Mouse (Mus musculus) frontal cortex, postnatal 36 days (tissue): ENCODE measurements around the gene Mras.
A peak's percentile ranks its signal among the peaks of the same experiment; 100 is the strongest.

Experiments used
- DNase-seq, 2 experiments: peaks; one replicate each; pipeline ENCODE4 v3.0.0; 2022; ENCODE audit warnings: low spot score in 2 of 2

The Mras gene

DNA sequence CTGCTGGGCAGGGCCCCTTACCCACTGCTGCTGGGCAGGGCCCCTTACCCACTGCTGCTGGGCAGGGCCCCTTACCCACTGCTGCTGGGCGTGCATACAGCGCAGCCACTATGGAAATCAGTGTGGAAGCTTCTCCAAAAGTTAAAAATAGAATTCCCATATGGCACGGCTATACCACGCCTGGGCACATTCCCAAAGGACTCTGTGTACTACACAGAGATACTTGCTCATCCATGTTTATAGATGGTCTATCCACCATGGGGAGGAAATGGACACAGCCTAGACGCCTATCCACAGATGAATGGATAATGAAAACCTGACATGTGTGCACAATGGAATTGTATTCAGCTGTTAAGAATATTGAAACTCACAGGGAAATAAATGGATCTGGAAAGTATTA, 3.8 kb upstream of the Mras start:
- peak; percentile 73 to 89 for DNase-seq

DNA sequence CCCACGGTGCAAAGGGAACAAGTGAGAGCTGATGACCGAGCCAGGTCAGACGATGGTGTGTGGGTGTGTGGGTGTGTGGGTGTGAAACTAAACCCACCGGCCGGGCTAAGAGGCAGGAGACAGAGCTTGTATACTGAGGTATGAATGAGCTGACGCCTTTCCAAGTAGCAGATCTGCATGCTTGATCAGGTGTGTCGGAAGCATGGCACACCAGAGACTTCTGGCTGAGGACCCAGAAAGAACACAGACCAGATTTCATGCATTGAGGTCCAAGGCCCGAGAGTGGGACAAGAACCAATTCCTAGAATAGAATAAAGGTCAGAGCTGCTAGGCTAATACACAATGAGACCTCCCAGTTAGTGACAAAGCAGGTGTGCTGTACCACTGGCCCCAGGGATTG, 1.9 kb upstream of the Mras start:
- no peak for DNase-seq

DNA sequence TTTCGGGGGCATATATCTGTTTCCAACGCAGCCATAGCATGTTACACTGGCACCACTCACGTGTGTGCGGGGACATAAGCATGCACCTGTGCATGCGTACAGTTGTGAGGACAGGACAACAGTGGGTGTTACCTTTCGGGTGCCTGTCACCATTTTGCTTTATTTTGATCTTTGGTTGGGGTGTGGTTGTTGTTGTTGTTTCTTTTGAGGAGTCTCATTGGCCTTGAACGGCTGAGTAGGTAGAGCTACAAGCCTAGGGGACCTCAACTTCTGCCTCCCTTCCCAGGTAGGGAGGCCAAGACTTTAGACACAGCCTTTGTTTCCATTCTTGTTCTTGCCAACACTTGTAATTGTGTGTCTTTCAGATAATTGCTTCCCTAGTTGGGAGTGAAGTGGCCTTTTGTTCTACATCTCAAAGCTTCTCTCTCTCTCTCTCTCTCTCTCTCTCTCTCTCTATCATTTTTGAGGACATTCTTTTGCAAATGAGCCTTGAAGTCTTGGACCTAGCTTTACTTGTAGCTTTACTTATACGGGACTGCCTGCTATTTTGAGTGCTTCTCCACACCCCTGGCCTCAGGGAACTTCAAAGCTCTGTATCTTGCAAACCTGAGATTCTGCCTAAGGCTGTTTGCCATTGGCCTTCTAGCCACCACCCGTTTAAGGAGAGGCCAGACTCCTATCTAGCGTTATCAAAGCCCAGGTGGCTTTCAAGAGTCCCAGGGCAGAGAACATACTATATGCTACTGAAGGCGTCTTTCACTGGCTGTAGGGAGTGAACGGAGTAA, 792 bp upstream of the Mras start:
- no peak for DNase-seq

- peak; percentile 78 to 84 for DNase-seq
Observed at GRCm38 (mm10) chr9:99436182-99437030, 775 bp downstream of the Mras start.

- DNase-seq = peak in 1 of 2 experiments; percentile 54
Observed at GRCm38 (mm10) chr9:99435619-99436181, 1.5 kb downstream of the Mras start.

- peak; percentile 65 to 80 for DNase-seq
Observed at GRCm38 (mm10) chr9:99434892-99435618, 2.1 kb downstream of the Mras start.

- DNase-seq = no peak
Observed at GRCm38 (mm10) chr9:99432478-99432877, 4.7 kb downstream of the Mras start.

DNA sequence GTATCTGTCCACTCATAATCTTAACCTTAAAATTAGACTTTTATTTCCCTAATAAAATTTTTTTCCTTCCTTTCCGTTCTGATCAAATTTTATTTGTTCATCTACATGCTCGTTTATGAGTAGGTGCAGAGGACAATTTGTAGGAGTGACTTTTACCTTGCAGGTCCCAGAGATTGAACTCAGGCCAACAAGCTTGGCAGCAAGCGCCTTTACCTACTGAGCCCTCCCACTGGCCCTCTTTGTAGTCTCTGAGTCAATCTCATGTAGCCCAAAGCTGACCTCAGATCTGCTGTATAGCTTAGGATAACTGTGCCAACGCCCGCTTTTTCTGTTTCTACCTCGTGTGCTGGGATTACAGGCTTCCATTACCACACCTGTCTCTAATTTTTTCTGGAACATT, 5.2 kb downstream of the Mras start:
- no peak for DNase-seq

DNA sequence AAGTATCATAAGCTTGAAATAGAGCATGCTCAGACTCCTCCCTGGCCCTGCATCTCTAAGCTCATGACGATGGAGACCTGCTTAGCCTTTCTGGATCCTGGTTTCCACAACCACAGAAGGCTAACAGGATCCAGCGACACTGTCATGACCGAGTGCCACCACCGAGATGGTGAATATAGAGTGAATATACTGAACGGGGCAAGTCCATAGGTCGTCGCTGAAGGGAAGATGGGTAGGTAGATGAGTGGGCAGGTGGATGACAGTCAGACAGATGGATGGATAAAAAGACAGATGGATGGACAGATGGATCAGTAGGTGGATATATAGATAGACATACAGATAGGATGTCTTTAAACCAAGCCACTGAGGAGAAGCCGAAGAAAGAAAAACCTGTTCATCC, 5.8 kb downstream of the Mras start:
- peak in 1 of 2 experiments; percentile 77 for DNase-seq

- DNase-seq = no peak
Observed at GRCm38 (mm10) chr9:99430806-99431205, 6.4 kb downstream of the Mras start.

GRCm38 (mm10) chr9:99429845-99430244, 7.3 kb downstream of the Mras start:
- peak in 1 of 2 experiments; percentile 75 for DNase-seq

GRCm38 (mm10) chr9:99428601-99429331, 8.4 kb downstream of the Mras start:
- DNase-seq = peak in 1 of 2 experiments; percentile 63

GRCm38 (mm10) chr9:99425262-99425661, 11.9 kb downstream of the Mras start:
- DNase-seq = no peak

GRCm38 (mm10) chr9:99424574-99424863, 12.7 kb downstream of the Mras start:
- DNase-seq = no peak

- DNase-seq = no peak
Observed at GRCm38 (mm10) chr9:99423692-99424573, 13.2 kb downstream of the Mras start.

DNA sequence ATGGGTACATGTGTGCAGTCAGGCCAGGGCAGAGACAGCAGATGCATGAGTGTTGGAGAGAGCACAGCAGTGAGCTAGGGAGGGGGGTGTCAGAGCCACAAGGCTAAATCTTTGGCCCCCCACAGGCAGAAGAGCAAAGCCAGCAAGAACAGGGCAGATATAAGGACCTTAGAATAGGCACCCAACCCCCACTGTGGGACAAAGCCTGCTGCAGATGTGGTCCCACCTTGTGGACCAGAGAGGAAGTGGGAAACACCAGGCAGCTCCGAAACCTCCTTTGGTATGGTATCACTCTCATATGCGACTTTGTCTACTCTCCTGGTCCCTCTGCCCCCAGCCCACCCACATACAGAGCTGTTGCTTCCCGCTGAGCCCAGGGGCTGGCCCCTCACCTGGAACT, 15.3 kb downstream of the Mras start:
- DNase-seq = no peak

- DNase-seq = no peak
Observed at GRCm38 (mm10) chr9:99419951-99420701, 17.1 kb downstream of the Mras start.

DNA sequence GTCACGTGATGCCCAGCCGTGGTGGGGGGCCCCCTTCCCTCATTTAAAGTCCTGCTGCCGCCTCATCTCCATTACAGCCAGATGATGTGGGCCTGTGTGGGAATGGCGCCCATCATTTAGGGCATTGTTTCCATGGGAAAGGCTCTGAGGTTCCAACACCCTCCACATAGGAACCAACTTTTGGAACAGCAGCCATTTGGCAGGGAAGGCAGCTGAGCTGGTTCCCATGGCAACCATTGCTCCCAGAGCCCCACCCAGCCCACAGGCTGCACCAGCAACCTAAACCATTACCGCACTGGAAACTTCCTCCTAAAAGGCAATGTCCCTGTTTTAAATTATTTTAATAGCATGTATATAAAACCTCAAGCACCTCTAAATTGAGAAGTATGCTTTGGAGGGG, 18.8 kb downstream of the Mras start:
- DNase-seq = peak in 1 of 2 experiments; percentile 80

GRCm38 (mm10) chr9:99417288-99417846, 19.8 kb downstream of the Mras start:
- DNase-seq = no peak
